Mouse (Mus musculus): ENCODE results near the gene Abhd13. TPM values are rescaled to one million over a fixed set of nuclear protein-coding genes. Genes with fewer than 3 reads are reported as not detected.

The Abhd13 gene
- total RNA-seq, 2 experiments from 2014 or later = 8.7 to 14.8 TPM

DNA sequence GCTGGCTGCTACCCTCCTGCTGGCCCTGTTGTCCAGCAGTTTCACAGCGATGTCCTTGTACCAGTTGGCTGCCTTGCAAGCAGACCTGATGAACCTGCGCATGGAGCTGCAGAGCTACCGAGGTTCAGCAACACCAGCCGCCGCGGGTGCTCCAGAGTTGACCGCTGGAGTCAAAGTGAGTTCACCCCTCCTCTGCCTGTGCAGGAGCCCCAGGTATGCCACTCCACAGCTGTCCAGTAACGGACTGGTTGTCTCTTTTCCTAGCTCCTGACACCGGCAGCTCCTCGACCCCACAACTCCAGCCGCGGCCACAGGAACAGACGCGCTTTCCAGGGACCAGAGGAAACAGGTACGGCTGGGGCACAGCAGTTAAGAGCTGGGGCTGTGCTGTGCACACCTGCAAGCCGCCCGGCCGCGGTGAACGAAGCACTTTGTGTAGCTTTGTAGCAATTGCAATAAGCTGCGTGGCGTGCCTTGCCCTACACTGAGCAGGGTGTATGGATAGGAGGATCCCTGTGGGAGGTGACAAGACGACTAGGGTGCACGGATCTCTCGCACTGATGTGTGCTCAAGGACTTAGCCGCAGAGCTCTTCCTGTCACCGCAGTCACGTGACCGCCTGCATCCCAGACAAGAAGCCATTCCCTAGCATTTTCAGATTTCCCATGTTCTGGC lies 29.6 kb downstream of the Abhd13 start:
- peak; percentile 32 for ATAC-seq (replicated peaks; ENCODE audit: poor library complexity, severe bottlenecking)

DNA sequence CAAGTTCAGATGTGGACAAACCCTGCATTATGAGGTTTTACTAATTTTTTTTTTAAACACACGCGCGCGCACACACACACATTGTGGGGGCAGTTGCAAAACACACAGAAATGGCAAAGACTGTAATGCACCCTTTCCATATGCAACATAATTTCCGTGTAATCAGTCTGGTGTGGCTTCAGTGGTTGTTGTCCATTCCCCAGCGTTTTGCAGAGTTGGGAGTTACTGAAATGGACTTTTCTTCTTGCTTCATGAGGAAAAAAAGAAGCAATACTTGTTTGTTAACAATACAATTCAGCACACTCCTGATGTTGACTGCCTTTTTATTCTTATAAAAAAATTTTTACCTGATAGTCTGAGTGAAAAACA lies 30.1 kb downstream of the Abhd13 start:
- ATAC-seq (replicated peaks; ENCODE audit: poor library complexity, severe bottlenecking) = peak; percentile 31

DNA sequence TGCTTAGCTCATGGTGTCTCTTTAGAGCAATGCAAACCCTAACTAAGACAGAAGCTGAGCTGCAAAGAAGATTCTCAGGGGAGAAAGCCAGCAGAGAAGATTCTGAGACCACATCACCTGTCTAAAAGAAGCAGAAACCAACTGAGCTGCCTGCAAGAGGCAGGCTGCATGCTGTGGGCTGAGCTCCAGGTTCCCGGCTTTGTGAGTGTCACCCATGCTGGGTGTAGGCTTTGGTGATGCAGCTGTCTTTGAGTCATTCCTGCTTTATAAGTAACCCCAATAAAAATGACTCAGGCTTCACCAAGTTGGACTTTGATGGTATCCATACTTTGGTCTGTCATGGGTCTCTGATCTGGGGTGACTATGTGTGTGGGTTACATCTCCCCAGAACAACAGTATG lies 38.7 kb downstream of the Abhd13 start:
- no peak for ATAC-seq (replicated peaks; ENCODE audit: poor library complexity, severe bottlenecking)

DNA sequence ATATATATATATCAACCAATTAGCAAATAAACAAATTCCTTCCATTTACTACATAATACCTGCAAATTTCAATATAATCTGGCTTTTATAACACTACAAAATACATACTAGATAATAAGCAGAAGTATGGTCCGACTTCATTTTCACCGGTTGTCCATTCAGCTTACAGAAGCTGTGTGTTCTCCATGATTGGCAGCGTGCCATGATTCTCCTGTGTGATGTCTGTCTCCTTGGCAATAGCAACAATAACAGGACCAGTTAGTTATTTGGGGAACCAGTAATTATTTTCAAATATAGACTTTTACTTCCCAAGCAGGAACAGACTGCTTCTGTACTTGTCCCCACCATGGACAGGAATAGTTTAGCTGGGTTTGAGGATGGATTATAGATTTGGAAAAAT lies 39.7 kb downstream of the Abhd13 start:
- ATAC-seq (replicated peaks; ENCODE audit: poor library complexity, severe bottlenecking) = no peak

DNA sequence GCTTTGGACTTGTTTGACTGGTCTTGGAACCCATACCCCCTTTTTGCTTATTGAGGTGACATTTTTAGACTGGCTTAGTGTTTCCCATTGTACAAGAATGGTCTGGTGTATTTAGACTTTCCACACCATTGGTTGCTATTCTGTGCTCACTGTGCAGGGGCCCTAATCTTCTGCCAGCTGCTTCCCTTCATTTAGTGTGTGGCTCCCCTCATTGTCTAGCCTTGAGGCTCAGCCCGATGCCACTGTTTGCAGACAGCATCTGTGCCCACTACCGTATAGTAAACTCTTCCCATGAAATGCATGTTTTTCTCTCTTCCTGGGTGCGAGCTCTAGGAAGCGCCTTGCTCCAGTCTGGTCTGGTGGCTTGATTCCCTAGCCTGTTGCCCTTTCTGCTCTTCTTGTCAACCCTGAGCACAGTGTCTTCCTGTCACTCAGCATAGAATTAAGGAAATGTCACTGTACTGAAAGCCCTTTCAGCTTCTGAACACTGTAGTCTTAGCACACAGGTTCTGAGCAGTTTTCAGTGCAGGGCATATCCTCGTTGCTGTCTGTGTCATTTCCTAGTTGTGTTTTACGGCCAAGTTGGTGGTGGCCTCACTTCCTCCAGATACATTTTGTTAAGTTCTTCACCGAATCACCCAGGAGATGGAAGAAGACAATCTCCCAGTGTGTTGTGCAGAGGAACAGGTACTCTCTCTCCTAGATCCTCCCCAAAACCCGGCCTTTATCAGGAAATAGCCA lies 53.0 kb downstream of the Abhd13 start:
- peak; percentile 33 for ATAC-seq (replicated peaks; ENCODE audit: poor library complexity, severe bottlenecking)

DNA sequence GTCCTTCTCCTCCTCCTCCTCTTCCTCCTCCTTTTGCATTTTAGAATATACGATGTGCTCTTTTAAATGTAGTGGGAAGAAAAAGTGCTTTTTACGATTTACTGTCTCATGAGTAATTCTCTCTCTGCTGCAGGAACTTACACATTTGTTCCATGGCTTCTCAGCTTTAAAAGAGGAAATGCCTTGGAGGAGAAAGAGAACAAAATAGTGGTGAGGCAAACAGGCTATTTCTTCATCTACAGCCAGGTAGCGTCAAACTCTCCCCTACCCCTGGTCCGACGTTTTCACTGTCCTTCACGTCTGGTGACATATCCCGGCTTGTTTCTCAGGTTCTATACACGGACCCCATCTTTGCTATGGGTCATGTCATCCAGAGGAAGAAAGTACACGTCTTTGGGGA lies 53.7 kb downstream of the Abhd13 start:
- ATAC-seq (replicated peaks; ENCODE audit: poor library complexity, severe bottlenecking) = no peak; the same call in 1 of the 2 replicates

DNA sequence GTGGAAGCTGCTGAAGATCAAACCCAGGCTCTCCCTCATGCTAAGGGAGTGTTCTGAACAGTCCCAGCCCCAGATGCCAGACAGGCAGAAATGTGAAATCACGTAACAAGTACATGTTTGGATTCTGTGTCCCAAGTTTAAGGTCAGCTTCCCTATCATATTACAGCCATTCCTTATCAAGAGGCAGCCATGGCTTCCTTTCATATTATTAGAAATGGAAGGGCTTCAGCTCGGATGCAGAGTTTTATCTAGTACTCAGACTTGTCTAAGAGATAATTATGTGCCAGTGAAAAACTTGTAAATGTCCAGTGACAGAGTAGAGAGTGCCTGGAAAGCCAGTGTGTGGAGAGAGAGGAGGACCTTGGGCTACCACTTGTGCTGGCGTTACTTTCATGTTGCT lies 63.4 kb downstream of the Abhd13 start:
- ATAC-seq (replicated peaks; ENCODE audit: poor library complexity, severe bottlenecking) = no peak

Other genes starting within 250 kb of the Abhd13 start
- not detected in 2 replicates for gene Fam155a, start 206.5 kb upstream of the Abhd13 start, total RNA-seq (2014; fragmentation: Nextera tagmentation)
- gene Fam155a, start 206.5 kb upstream of the Abhd13 start, total RNA-seq (2017) = not detected in 2 replicates
- gene Gm10217, start 113.5 kb upstream of the Abhd13 start, total RNA-seq (2014; fragmentation: Nextera tagmentation) = not detected in 2 replicates
- gene Gm10217, start 113.5 kb upstream of the Abhd13 start, total RNA-seq (2017) = not detected in 2 replicates
- 2.3 and 2.8 TPM in 2 replicates for gene Lig4, start within 50 bp of the Abhd13 start, total RNA-seq (2014; fragmentation: Nextera tagmentation)
- 1.2 and 1.4 TPM in 2 replicates for gene Lig4, start within 50 bp of the Abhd13 start, total RNA-seq (2017)
- gene Tnfsf13b, start 28.8 kb downstream of the Abhd13 start, total RNA-seq (2014; fragmentation: Nextera tagmentation) = 0.19 and 4.2 TPM in 2 replicates
- gene Tnfsf13b, start 28.8 kb downstream of the Abhd13 start, total RNA-seq (2017) = 0.34 and 2.4 TPM in 2 replicates
- gene Myo16, start 176.2 kb downstream of the Abhd13 start, total RNA-seq (2014; fragmentation: Nextera tagmentation) = not detected in 2 replicates
- not detected in 2 replicates for gene Myo16, start 176.2 kb downstream of the Abhd13 start, total RNA-seq (2017)

Measured in granulocyte monocyte progenitor cell, adult 5-6 weeks (primary cell).